Mouse (Mus musculus) spleen, adult 2 months (tissue): ENCODE measurements around the gene Krt28. TPM values are rescaled to one million over a fixed set of nuclear protein-coding genes. Genes with fewer than 3 reads are reported as not detected.

Experiments used
- DNase-seq, 2 experiments: peaks; one replicate each; pipeline versions ENCODE4 v3.0.0 to v3.0.0-alpha.2; 2012 to 2021; ENCODE audit warnings: low spot score in 2 of 2, low read depth in 1 of 2
- H3K27ac ChIP-seq: fragments of 200-500 bp; 2 replicates; pipeline ENCODE4 v1.5.1; 2012; ENCODE audit warnings: low read length, inconsistent platforms; ENCODE audit not compliant: insufficient read depth
- H3K27me3 ChIP-seq: fragments of 200-500 bp; 2 replicates; pipeline ENCODE4 v1.6.1; 2012; ENCODE audit warnings: mild to moderate bottlenecking, moderate library complexity, low read length, inconsistent platforms; ENCODE audit not compliant: control insufficient read depth, insufficient read depth
- H3K36me3 ChIP-seq: fragments of 200-500 bp; 2 replicates; pipeline ENCODE4 v1.6.1; 2012; ENCODE audit warnings: mild to moderate bottlenecking, low read length, inconsistent platforms; ENCODE audit not compliant: control insufficient read depth, insufficient read depth
- H3K4me1 ChIP-seq: fragments of 200-500 bp; 2 replicates; pipeline ENCODE4 v1.6.1; 2011; ENCODE audit warnings: inconsistent platforms; ENCODE audit not compliant: control insufficient read depth, insufficient read depth, insufficient read length
- H3K4me3 ChIP-seq: fragments of 200-500 bp; 2 replicates; pipeline ENCODE4 v1.5.1; 2011; ENCODE audit warnings: mild to moderate bottlenecking, inconsistent platforms; ENCODE audit not compliant: insufficient read depth, insufficient read length; ENCODE audit errors: extremely low read depth
- CTCF ChIP-seq: fragments of 200-500 bp; IDR thresholded peaks from 2 replicates; pipeline ENCODE4 v1.5.1; 2011; ENCODE audit warnings: mild to moderate bottlenecking, inconsistent platforms; ENCODE audit not compliant: insufficient read depth, insufficient read length, insufficient replicate concordance; ENCODE audit errors: extremely low read depth
- POLR2A ChIP-seq: fragments of 200-500 bp; IDR thresholded peaks from 2 replicates; pipeline ENCODE4 v1.6.1; 2011; ENCODE audit warnings: low read depth, low read length, inconsistent platforms
- WGBS: fragments of 180-500 bp; shearing (Covaris S2); methylation state at CpG from one replicate; pipeline ENCODE4 v1.1.7; 2018; 5-methylcytosine and 5-hydroxymethylcytosine counted together
- polyA plus RNA-seq: library from polyadenylated mRNA; depleted of rRNA; stranded (reverse); fragments of >200 nt; gene quantifications from 2 replicates; pipeline ENCODE4 v1.2.3, GENCODE M21; 2012

Gene Krt28
- polyA plus RNA-seq, 1 experiment = not detected

GRCm38 (mm10) chr11:99406186-99406585 is 31.5 kb upstream of the Krt28 start:
- Histone ChIP-seq H3K4me1 (no peaks in the 10 kb centered on the region), H3K27ac (no peak overlapping the region), H3K36me3 (no peaks in the 10 kb centered on the region), H3K4me3 (no peak overlapping the region), H3K27me3 (no peaks in the 10 kb centered on the region)
- WGBS = 72% methylated on average over 10 of the region's 10 CpGs
- TF ChIP-seq CTCF = no peak
- TF ChIP-seq POLR2A = no peak
- no peak for DNase-seq

DNA sequence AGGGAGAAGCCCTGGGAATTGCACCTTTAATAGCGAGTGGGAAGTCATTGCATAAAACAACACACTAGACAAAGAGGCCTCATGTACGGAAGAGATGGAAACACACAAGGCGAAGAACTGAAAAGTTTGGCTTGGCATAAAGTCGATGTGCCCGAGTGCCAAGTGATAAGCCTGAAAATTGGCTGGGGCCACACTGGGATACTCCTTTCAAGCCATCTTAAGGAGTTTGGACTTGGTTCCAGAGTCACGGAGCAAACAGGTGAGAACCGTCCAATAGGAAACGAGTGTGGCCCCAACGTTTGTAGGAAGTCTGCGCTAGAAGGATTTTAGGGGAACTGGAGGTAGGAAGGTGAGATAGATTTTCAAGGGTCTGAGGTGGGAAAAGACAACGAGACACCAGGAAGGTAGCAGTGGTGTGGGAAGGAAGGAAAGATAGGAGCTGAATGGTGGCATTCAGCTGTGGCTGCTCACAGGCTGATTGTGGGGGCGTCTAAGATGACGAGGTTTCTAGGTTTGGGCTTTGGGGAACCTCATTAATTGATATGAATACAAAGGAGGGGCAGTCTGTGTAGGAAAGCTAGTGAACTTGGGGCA is 25.4 kb upstream of the Krt28 start:
- no peak overlapping the region for H3K27ac ChIP-seq
- no peaks in the 10 kb centered on the region for H3K4me1 ChIP-seq
- DNase-seq = no peak
- TF ChIP-seq CTCF = no peak
- TF ChIP-seq POLR2A = no peak
- no peaks in the 10 kb centered on the region for H3K36me3 ChIP-seq
- WGBS = 84% methylated on average over 13 of the region's 13 CpGs
- no peaks in the 10 kb centered on the region for H3K27me3 ChIP-seq
- no peak overlapping the region for H3K4me3 ChIP-seq

GRCm38 (mm10) chr11:99398832-99399231 is 24.1 kb upstream of the Krt28 start:
- 53% methylated on average over 8 of the region's 8 CpGs for WGBS
- Histone ChIP-seq H3K4me3 (no peak overlapping the region), H3K36me3 (no peaks in the 10 kb centered on the region), H3K27ac (no peak overlapping the region), H3K4me1 (no peaks in the 10 kb centered on the region), H3K27me3 (no peaks in the 10 kb centered on the region)
- TF ChIP-seq POLR2A (no peak), CTCF (no peak)
- no peak for DNase-seq

- Histone ChIP-seq H3K4me3 (no peak overlapping the region), H3K4me1 (no peaks in the 10 kb centered on the region), H3K27ac (no peak overlapping the region), H3K36me3 (no peaks in the 10 kb centered on the region), H3K27me3 (no peaks in the 10 kb centered on the region)
- DNase-seq = no peak
- 60% methylated on average over 3 of the region's 3 CpGs for WGBS
- TF ChIP-seq POLR2A (no peak), CTCF (no peak)
These were observed 23.4 kb upstream of the Krt28 start for GRCm38 (mm10) chr11:99398084-99398483.

DNA sequence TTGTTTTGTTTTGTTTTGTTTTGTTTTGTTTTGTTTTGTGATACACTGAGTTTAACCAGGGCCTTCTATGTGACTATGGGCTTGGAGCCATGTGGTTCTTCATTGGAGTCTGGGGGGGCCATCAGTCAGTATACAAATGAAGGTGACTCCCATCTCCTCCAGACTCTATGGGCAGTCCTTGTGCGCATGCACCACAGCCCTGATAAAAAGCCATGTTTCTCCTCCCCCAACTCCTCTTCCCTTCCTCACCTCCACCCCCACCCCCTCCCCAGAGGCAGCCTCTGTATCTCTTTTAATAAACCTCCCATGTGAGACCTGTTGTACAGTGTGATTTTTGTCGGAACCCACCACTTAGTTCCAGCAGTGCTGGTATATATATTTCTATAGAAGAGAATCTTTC is 22.0 kb upstream of the Krt28 start:
- no peak for TF ChIP-seq CTCF
- no peak for TF ChIP-seq POLR2A
- Histone ChIP-seq H3K27ac (no peak overlapping the region), H3K4me3 (no peak overlapping the region), H3K4me1 (no peaks in the 10 kb centered on the region), H3K27me3 (no peaks in the 10 kb centered on the region), H3K36me3 (no peaks in the 10 kb centered on the region)
- no peak for DNase-seq
- 88% methylated on average over 2 of the region's 2 CpGs for WGBS

DNA sequence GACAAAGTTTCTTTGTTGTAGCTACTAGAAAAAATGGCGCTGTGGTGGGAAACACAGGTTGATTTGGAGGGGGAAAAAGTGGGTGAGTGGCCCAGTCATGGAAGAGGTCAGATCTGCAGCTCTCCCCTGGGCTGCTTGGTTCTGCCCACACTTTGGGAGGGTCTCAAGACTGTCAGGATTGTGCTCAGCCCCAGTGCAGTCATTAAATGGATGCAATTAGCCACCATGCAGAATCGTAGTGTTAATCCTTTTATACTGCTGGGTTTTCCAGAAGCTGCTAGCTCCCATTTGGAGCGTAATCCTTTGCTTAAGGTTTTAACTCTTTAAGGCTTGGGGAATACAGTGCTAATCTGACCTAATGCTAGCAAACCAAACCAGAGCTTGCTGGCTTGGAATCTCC is 21.3 kb upstream of the Krt28 start:
- Histone ChIP-seq H3K27me3 (no peaks in the 10 kb centered on the region), H3K4me3 (no peak overlapping the region), H3K36me3 (no peaks in the 10 kb centered on the region), H3K4me1 (no peaks in the 10 kb centered on the region), H3K27ac (no peak overlapping the region)
- TF ChIP-seq POLR2A (no peak), CTCF (no peak)
- DNase-seq = no peak
- 57% methylated on average over 3 of the region's 3 CpGs for WGBS

- Histone ChIP-seq H3K4me1 (no peaks in the 10 kb centered on the region), H3K4me3 (no peak overlapping the region), H3K36me3 (no peaks in the 10 kb centered on the region), H3K27me3 (no peaks in the 10 kb centered on the region), H3K27ac (no peak overlapping the region)
- no peak for DNase-seq
- 81% methylated on average over 10 of the region's 10 CpGs for WGBS
- TF ChIP-seq CTCF (no peak), POLR2A (no peak)
These were observed 17.8 kb upstream of the Krt28 start for GRCm38 (mm10) chr11:99392492-99392891.

- Histone ChIP-seq H3K27ac (no peak overlapping the region), H3K27me3 (no peaks in the 10 kb centered on the region), H3K4me1 (peaks cover 1% of the 10 kb centered on the region; the same call in 1 of the 2 replicates), H3K4me3 (no peak overlapping the region), H3K36me3 (no peaks in the 10 kb centered on the region)
- TF ChIP-seq POLR2A = no peak
- no peak for TF ChIP-seq CTCF
- no peak for DNase-seq
- 79% methylated on average over 6 of the region's 6 CpGs for WGBS
These were observed 16.7 kb upstream of the Krt28 start for GRCm38 (mm10) chr11:99391375-99391774.
